Mouse (Mus musculus) heart, postnatal 4 days (tissue): ENCODE measurements at regions not wholly inside any gene's neighbourhood (a gene's known extent, or its start where the extent isn't known, plus 50 kb on each side); places are given as distances from the start of the nearest gene placed in this dataset.

ENCODE experiments used
- DNase-seq: peaks from one replicate; pipeline ENCODE4 v3.0.0; 2021

- DNase-seq = no peak
These were observed 318.4 kb upstream of the Slc7a11 start for GRCm38 (mm10) chr3:50761766-50762165.

GRCm38 (mm10) chr3:50758106-50758505 is 314.7 kb upstream of the Slc7a11 start:
- DNase-seq = no peak

- DNase-seq = no peak
These were observed 293.8 kb upstream of the Slc7a11 start for GRCm38 (mm10) chr3:50737173-50737572.

GRCm38 (mm10) chr3:50719035-50719434 is 275.6 kb upstream of the Slc7a11 start:
- DNase-seq = no peak

- no peak for DNase-seq
These were observed 270.0 kb upstream of the Slc7a11 start for GRCm38 (mm10) chr3:50713463-50713862.

GRCm38 (mm10) chr3:50709415-50709989 is 266.1 kb upstream of the Slc7a11 start:
- DNase-seq = no peak

- DNase-seq = no peak
These were observed 263.3 kb upstream of the Slc7a11 start for GRCm38 (mm10) chr3:50706707-50707106.

GRCm38 (mm10) chr3:50694904-50695680 is 251.7 kb upstream of the Slc7a11 start:
- no peak for DNase-seq

GRCm38 (mm10) chr3:50694497-50694896 is 251.1 kb upstream of the Slc7a11 start:
- DNase-seq = peak; percentile 15

GRCm38 (mm10) chr3:50692306-50692705 is 248.9 kb upstream of the Slc7a11 start:
- no peak for DNase-seq

GRCm38 (mm10) chr3:50690750-50691149 is 247.3 kb upstream of the Slc7a11 start:
- DNase-seq = no peak

GRCm38 (mm10) chr3:50689375-50689774 is 246.0 kb upstream of the Slc7a11 start:
- DNase-seq = no peak

- DNase-seq = no peak
These were observed 244.3 kb upstream of the Slc7a11 start for GRCm38 (mm10) chr3:50687755-50688154.

- DNase-seq = no peak
These were observed 235.2 kb upstream of the Slc7a11 start for GRCm38 (mm10) chr3:50678611-50678988.

- no peak for DNase-seq
These were observed 234.7 kb upstream of the Slc7a11 start for GRCm38 (mm10) chr3:50677953-50678610.

GRCm38 (mm10) chr3:50675769-50676168 is 232.4 kb upstream of the Slc7a11 start:
- no peak for DNase-seq

GRCm38 (mm10) chr3:50674860-50675566 is 231.6 kb upstream of the Slc7a11 start:
- DNase-seq = no peak

GRCm38 (mm10) chr3:50665316-50665715 is 221.9 kb upstream of the Slc7a11 start:
- no peak for DNase-seq

- no peak for DNase-seq
These were observed 217.6 kb upstream of the Slc7a11 start for GRCm38 (mm10) chr3:50660966-50661365.

- no peak for DNase-seq
These were observed 217.2 kb upstream of the Slc7a11 start for GRCm38 (mm10) chr3:50660566-50660965.

- no peak for DNase-seq
These were observed 214.5 kb upstream of the Slc7a11 start for GRCm38 (mm10) chr3:50657890-50658289.

GRCm38 (mm10) chr3:50654441-50654840 is 211.0 kb upstream of the Slc7a11 start:
- no peak for DNase-seq

- no peak for DNase-seq
These were observed 208.9 kb upstream of the Slc7a11 start for GRCm38 (mm10) chr3:50652265-50652664.
